Mouse (Mus musculus) neural tube, embryonic 14.5 days (tissue): ENCODE measurements around the gene Abhd14b. TPM values are rescaled to one million over a fixed set of nuclear protein-coding genes. Genes with fewer than 3 reads are reported as not detected.
"Not testable (repeated sequence)": the region's sequence is repeated elsewhere in the genome, so short reads cannot be mapped to it uniquely, and the experiment has no call there.

Experiments used
- ATAC-seq: fragments of 200-750 bp; cut with Nextera tagmentation; 2 replicates; pipeline ENCODE4 v1.8.0; 2017; ENCODE audit warnings: low read depth, mild to moderate bottlenecking, moderate TSS enrichment, moderate library complexity
- H3K27ac ChIP-seq: fragments of 300-500 bp; sonication (generic); 2 replicates; pipeline ENCODE4 v1.5.1; 2014; ENCODE audit warnings: low read depth, mild to moderate bottlenecking, control low read depth, low read length, moderate library complexity, mixed read lengths
- H3K27me3 ChIP-seq: fragments of 300-500 bp; sonication (generic); 2 replicates; pipeline ENCODE4 v1.6.1; 2014; ENCODE audit warnings: low read length; ENCODE audit not compliant: control insufficient read depth, insufficient read depth
- H3K36me3 ChIP-seq: fragments of 300-500 bp; sonication (generic); 2 replicates; pipeline ENCODE4 v1.6.1; 2014; ENCODE audit warnings: low read length, mixed read lengths; ENCODE audit not compliant: control insufficient read depth, insufficient read depth
- H3K4me1 ChIP-seq: fragments of 300-500 bp; sonication (generic); 2 replicates; pipeline ENCODE4 v1.6.1; 2014; ENCODE audit warnings: low read length; ENCODE audit not compliant: control insufficient read depth, insufficient read depth
- H3K4me2 ChIP-seq: fragments of 300-500 bp; sonication (generic); 2 replicates; pipeline ENCODE4 v1.6.1; 2014; ENCODE audit warnings: mild to moderate bottlenecking, low read depth, low read length, control low read depth
- H3K4me3 ChIP-seq: fragments of 300-500 bp; sonication (generic); 2 replicates; pipeline ENCODE4 v1.5.1; 2014; ENCODE audit warnings: low read depth, low read length, control low read depth, mixed read lengths
- H3K9ac ChIP-seq: fragments of 300-500 bp; sonication (generic); replicated peaks from 2 replicates; pipeline ENCODE4 v1.6.1; 2014; ENCODE audit warnings: low read depth, mild to moderate bottlenecking, control low read depth, low read length, mixed read lengths
- H3K9me3 ChIP-seq: fragments of 300-500 bp; sonication (generic); 2 replicates; pipeline ENCODE4 v1.6.1; 2016; ENCODE audit warnings: low read length; ENCODE audit not compliant: control insufficient read depth
- WGBS: fragments of 180-500 bp; shearing (Covaris S2); extraction: QIAGEN DNeasy Blood & Tissue Kit; methylation state at CpG from one replicate; pipeline ENCODE4 v1.1.7; 2014; 5-methylcytosine and 5-hydroxymethylcytosine counted together
- polyA plus RNA-seq: library from polyadenylated mRNA; unstranded; fragments of >200 nt; fragmentation: Nextera tagmentation; extraction: Ambion mirVana; gene quantifications from 2 replicates; pipeline ENCODE4 v1.2.1, GENCODE M21; 2014

Abhd14b gene
- polyA plus RNA-seq, 1 experiment from 2014 or later = 8.6 TPM

GRCm38 (mm10) chr9:106483606-106484005 is 36.3 kb downstream of the Abhd14b start:
- no peak for ATAC-seq
- no peaks in the 10 kb centered on the region for H3K4me1 ChIP-seq
- H3K36me3 ChIP-seq = peaks cover 10% of the 10 kb centered on the region
- no peak overlapping the region for H3K27ac ChIP-seq
- H3K9ac ChIP-seq = no peak overlapping the region
- no peaks in the 10 kb centered on the region for H3K9me3 ChIP-seq
- no peaks in the 10 kb centered on the region for H3K27me3 ChIP-seq
- H3K4me2 ChIP-seq = no peak overlapping the region
- H3K4me3 ChIP-seq = no peak overlapping the region
- 95% methylated on average over 17 of the region's 17 CpGs for WGBS

- Histone ChIP-seq H3K27me3 (no peaks in the 10 kb centered on the region), H3K4me3 (no peak overlapping the region), H3K9ac (no peak overlapping the region), H3K36me3 (peaks cover 10% of the 10 kb centered on the region), H3K4me2 (no peak overlapping the region), H3K4me1 (no peaks in the 10 kb centered on the region), H3K9me3 (no peaks in the 10 kb centered on the region), H3K27ac (no peak overlapping the region)
- ATAC-seq = no peak
- 76% methylated on average over 10 of the region's 10 CpGs for WGBS
These were observed 37.8 kb downstream of the Abhd14b start for GRCm38 (mm10) chr9:106485076-106485475.

- H3K4me1 ChIP-seq, H3K4me2 ChIP-seq, H3K4me3 ChIP-seq, H3K27me3 ChIP-seq, H3K27ac ChIP-seq, H3K36me3 ChIP-seq, H3K9ac ChIP-seq, H3K9me3 ChIP-seq, ATAC-seq: not testable (repeated sequence)
- WGBS = 89% methylated on average over 6 of the region's 6 CpGs
These were observed 40.3 kb downstream of the Abhd14b start for GRCm38 (mm10) chr9:106487602-106488001.

GRCm38 (mm10) chr9:106499667-106500066 is 52.4 kb downstream of the Abhd14b start, which contains the start of gene Iqcf1:
Gene Iqcf1 (plus strand): TSS chr9:106499967.
- Histone ChIP-seq H3K9ac (no peak within 1 kb of the TSS), H3K27me3 (no peaks in the 10 kb centered on the region), H3K4me2 (no peak within 1 kb of the TSS), H3K4me1 (no peaks in the 10 kb centered on the region), H3K4me3 (no peak within 1 kb of the TSS), H3K27ac (no peak within 1 kb of the TSS), H3K36me3 (no peaks in the 10 kb centered on the region), H3K9me3 (no peaks in the 10 kb centered on the region)
- WGBS = 95% methylated on average over 6 of the region's 6 CpGs
- no peak for ATAC-seq

GRCm38 (mm10) chr9:106501846-106502245 is 54.6 kb downstream of the Abhd14b start:
- H3K27me3 ChIP-seq = no peaks in the 10 kb centered on the region
- WGBS = 87% methylated on average over 22 of the region's 22 CpGs
- no peaks in the 10 kb centered on the region for H3K4me1 ChIP-seq
- no peak overlapping the region for H3K4me2 ChIP-seq
- H3K27ac ChIP-seq = no peak overlapping the region
- H3K36me3 ChIP-seq = no peaks in the 10 kb centered on the region
- no peak for ATAC-seq
- H3K9me3 ChIP-seq = no peaks in the 10 kb centered on the region
- H3K4me3 ChIP-seq = no peak overlapping the region
- no peak overlapping the region for H3K9ac ChIP-seq

Other genes with a start within 250 kb of the Abhd14b start
- 11.1 and 14.4 TPM in 2 replicates for gene Ppm1m, start 247.7 kb upstream of the Abhd14b start, polyA plus RNA-seq
- gene Twf2, start 244.4 kb upstream of the Abhd14b start, polyA plus RNA-seq = 44.2 and 48.4 TPM in 2 replicates
- 0.08 and 0.09 TPM in 2 replicates for gene Tlr9, start 224.9 kb upstream of the Abhd14b start, polyA plus RNA-seq
- gene Alas1, start 198.8 kb upstream of the Abhd14b start, polyA plus RNA-seq = 99.7 and 104 TPM in 2 replicates
- 4.5 and 5.8 TPM in 2 replicates for gene Poc1a, start 166.4 kb upstream of the Abhd14b start, polyA plus RNA-seq
- 18.7 and 19.3 TPM in 2 replicates for gene Dusp7, start 78.8 kb upstream of the Abhd14b start, polyA plus RNA-seq
- gene Rpl29, start 18.0 kb upstream of the Abhd14b start, polyA plus RNA-seq = 719 and 757 TPM in 2 replicates
- gene Acy1, start 9.1 kb upstream of the Abhd14b start, polyA plus RNA-seq = 20.3 and 22.5 TPM in 2 replicates
- gene Abhd14a, start 219 bp downstream of the Abhd14b start, polyA plus RNA-seq = 59.5 and 66.9 TPM in 2 replicates
- 166 and 182 TPM in 2 replicates for gene Pcbp4, start 5.8 kb downstream of the Abhd14b start, polyA plus RNA-seq
- gene Gpr62, start 18.5 kb downstream of the Abhd14b start, polyA plus RNA-seq = 1.5 and 1.7 TPM in 2 replicates
- gene Rrp9, start 28.5 kb downstream of the Abhd14b start, polyA plus RNA-seq = 36.1 and 36.2 TPM in 2 replicates
- gene Parp3, start 29.5 kb downstream of the Abhd14b start, polyA plus RNA-seq = 0.17 and 0.36 TPM in 2 replicates
- gene Iqcf1, start 52.5 kb downstream of the Abhd14b start, polyA plus RNA-seq = not detected in 2 replicates
- gene Iqcf5, start 67.1 kb downstream of the Abhd14b start, polyA plus RNA-seq = not detected in 2 replicates
- not detected in 2 replicates for gene Iqcf3, start 114.2 kb downstream of the Abhd14b start, polyA plus RNA-seq
- gene Iqcf4, start 123.5 kb downstream of the Abhd14b start, polyA plus RNA-seq = not detected in 2 replicates
- gene Iqcf6, start 179.1 kb downstream of the Abhd14b start, polyA plus RNA-seq = not detected in 2 replicates
- gene Grm2, start 208.6 kb downstream of the Abhd14b start, polyA plus RNA-seq = 4.9 and 7.5 TPM in 2 replicates
- gene Tex264, start 238.5 kb downstream of the Abhd14b start, polyA plus RNA-seq = 62.2 and 67.2 TPM in 2 replicates